Mouse (Mus musculus): ENCODE data around the gene Dnmt3a.

GRCm38 (mm10) chr12:3868115-3868514 lies 62.3 kb downstream of the Dnmt3a start:
- TF ChIP-seq POLR2A (IDR thresholded peaks at IDR 0.05; ENCODE audit: borderline replicate concordance, control insufficient read depth, low read depth, low read length) (no peak), CTCF (IDR thresholded peaks at IDR 0.05; ENCODE audit: control insufficient read depth, insufficient read depth, low read length) (no peak)
